36 mouse cellular contexts compared by ENCODE assay signal in the genomic region with DNA sequence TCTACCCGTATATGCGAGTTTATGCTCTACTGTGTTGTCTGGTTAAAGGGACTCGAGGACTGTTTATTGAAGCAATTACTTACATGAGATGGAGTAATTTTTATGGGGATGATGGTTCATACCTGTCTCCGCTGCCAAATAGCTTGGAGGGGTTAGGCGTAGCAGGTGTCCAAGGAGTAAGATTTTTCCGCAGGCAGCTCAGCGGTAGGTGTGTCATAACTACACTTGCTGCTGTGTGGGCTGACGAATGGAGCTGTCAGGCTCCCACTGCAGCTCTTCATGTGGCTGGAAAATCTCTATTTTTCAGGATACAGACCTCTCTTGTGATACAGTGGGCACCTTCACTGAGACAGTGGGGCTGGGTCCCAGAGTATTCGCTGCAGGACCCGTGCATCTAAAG. TPM values are rescaled to one million over a fixed set of nuclear protein-coding genes. Genes with fewer than 3 reads are reported as not detected.
DNase-seq lines count a peak whose midpoint lies in the region; ATAC-seq lines count a peak whose summit lies in the region.
"Had no signal": no experiment of that assay in that cellular context is flagged by ENCODE, and none has a peak within 500 bp of the region (broad histone marks: within the 10 kb centered on the region; RNA-seq: fewer than 3 reads in every experiment).

No protein-coding gene starts in this region.

- H3K27me3 ChIP-seq in heart, embryonic 13.5 days (replicated peaks) = no peaks in the 10 kb centered on the region
- no peaks in the 10 kb centered on the region for H3K27me3 ChIP-seq in neural tube, embryonic 15.5 days (replicated peaks)
- H3K27me3 ChIP-seq: embryonic facial prominence, embryonic 12.5 days; heart, embryonic 15.5 days; limb, embryonic 13.5 days; liver, embryonic 13.5 days had no signal

- no peak overlapping the region for H3K4me3 ChIP-seq in heart, embryonic 13.5 days
- H3K4me3 ChIP-seq in neural tube, embryonic 15.5 days (replicated peaks) = no peak overlapping the region
- H3K4me3 ChIP-seq: embryonic facial prominence, embryonic 12.5 days; heart, embryonic 15.5 days; limb, embryonic 13.5 days; liver, embryonic 13.5 days; midbrain, embryonic 12.5 days had no signal

- H3K9me3 ChIP-seq in heart, embryonic 13.5 days = no peaks in the 10 kb centered on the region
- no peaks in the 10 kb centered on the region for H3K9me3 ChIP-seq in neural tube, embryonic 15.5 days (replicated peaks)
- H3K9me3 ChIP-seq: embryonic facial prominence, embryonic 12.5 days; heart, embryonic 15.5 days; limb, embryonic 13.5 days; liver, embryonic 13.5 days; midbrain, embryonic 12.5 days had no signal

- no peak for DNase-seq in heart, postnatal 4 days
- peak; percentile 43 to 60 for DNase-seq in left cerebral cortex, postnatal 14 days (ENCODE audit: low spot score in 2 of 2)
- DNase-seq in left cerebral cortex, adult 9 months (ENCODE audit: low spot score in 2 of 2) = no peak
- peak; percentile 60 to 66 for DNase-seq in right cerebral cortex, adult 2 months (ENCODE audit: low spot score in 2 of 2)
- DNase-seq in right cerebral cortex, postnatal 14 days = no peak
- no peak for DNase-seq in adrenal gland, adult (ENCODE audit: inconsistent age in 2 of 2, low spot score in 1 of 2)
- DNase-seq: adrenal gland, adult 2 months; cerebellum, adult 11-12 months; cerebellum, postnatal 10 days; gastrocnemius, postnatal 14 days; heart, adult 11 months; kidney, adult 9 months; kidney, postnatal 14 days; liver, embryonic 13.5 days; lung, adult 2 months; lung, postnatal 14 days; retina, postnatal 1 day; spleen, adult 18-20 months had no signal

- H3K36me3 ChIP-seq in heart, embryonic 13.5 days = no peaks in the 10 kb centered on the region
- no peaks in the 10 kb centered on the region for H3K36me3 ChIP-seq in neural tube, embryonic 15.5 days
- H3K36me3 ChIP-seq: embryonic facial prominence, embryonic 12.5 days; heart, embryonic 15.5 days; limb, embryonic 13.5 days; liver, embryonic 13.5 days; midbrain, embryonic 12.5 days had no signal

- H3K4me1 ChIP-seq in heart, embryonic 13.5 days = peaks cover 52% of the 10 kb centered on the region
- H3K4me1 ChIP-seq in neural tube, embryonic 15.5 days = peaks cover 14% of the 10 kb centered on the region

- H3K27ac ChIP-seq in heart, embryonic 13.5 days (replicated peaks) = peak overlapping the region; percentile 49; the same call in 1 of the 2 replicates
- H3K27ac ChIP-seq in neural tube, embryonic 15.5 days (replicated peaks) = no peak overlapping the region
- H3K27ac ChIP-seq: embryonic facial prominence, embryonic 12.5 days; heart, embryonic 15.5 days; limb, embryonic 13.5 days; liver, embryonic 13.5 days; midbrain, embryonic 12.5 days had no signal

- H3K4me2 ChIP-seq in heart, embryonic 13.5 days = no peak overlapping the region
- no peak overlapping the region for H3K4me2 ChIP-seq in neural tube, embryonic 15.5 days
- H3K4me2 ChIP-seq: embryonic facial prominence, embryonic 12.5 days; heart, embryonic 15.5 days; limb, embryonic 13.5 days; liver, embryonic 13.5 days; midbrain, embryonic 12.5 days had no signal

- WGBS in heart, embryonic 13.5 days = 82% methylated on average over 10 of the region's 10 CpGs
- whole genome bisulfite sequencing in neural tube, embryonic 15.5 days = 69% methylated on average over 10 of the region's 10 CpGs

- no peak overlapping the region for H3K9ac ChIP-seq in heart, embryonic 13.5 days
- no peak overlapping the region for H3K9ac ChIP-seq in neural tube, embryonic 15.5 days (replicated peaks)
- H3K9ac ChIP-seq: embryonic facial prominence, embryonic 12.5 days; heart, embryonic 15.5 days; limb, embryonic 13.5 days; liver, embryonic 13.5 days; midbrain, embryonic 12.5 days had no signal

- intact Hi-C loops in left cerebral cortex, postnatal 14 days (cut with DNase I) = no loop called here

- ATAC-seq in heart, embryonic 13.5 days (ENCODE audit: extremely low read depth, insufficient number of reproducible peaks, low FRiP score, low TSS enrichment) = no peak
- peak; percentile 36 for ATAC-seq in neural tube, embryonic 15.5 days (ENCODE audit: low FRiP score)
- ATAC-seq: forebrain, embryonic 14.5 days had no signal

RNA-seq across cellular contexts. Expression of a gene that starts 1.2 kb away (rescaled TPM):
- polyA plus RNA-seq in heart, embryonic 13.5 days (2015; fragmentation: Nextera tagmentation; extraction: Ambion mirVana) = 2.5 and 3.3 TPM in 2 replicates
- total RNA-seq in heart, postnatal 4 days (2021) = under 1 TPM; 0.16 to 0.19 TPM
- total RNA-seq in left cerebral cortex, postnatal 14 days (2021) = under 1 TPM; 0.15 to 0.19 TPM
- 0.54 and 0.75 TPM in 2 replicates for polyA plus RNA-seq in neural tube, embryonic 15.5 days (2015; fragmentation: Nextera tagmentation; extraction: Ambion mirVana)
- total RNA-seq: ES-E14; hematopoietic stem cell, adult 5-6 weeks; layer of hippocampus, adult 18-20 months; layer of hippocampus, postnatal 25 days; megakaryocyte progenitor cell, adult 5-6 weeks; monocyte, adult 5-6 weeks had no signal
- polyA plus RNA-seq: testis, adult 2 months; urinary bladder, adult 2 months had no signal

RNA-seq across cellular contexts. Expression of a gene that starts 27.9 kb away (rescaled TPM):
- 4.6 and 6.9 TPM in 2 replicates for polyA plus RNA-seq in heart, embryonic 13.5 days (2015; fragmentation: Nextera tagmentation; extraction: Ambion mirVana)
- 1 to 10 TPM; 1.2 to 1.4 TPM for total RNA-seq in heart, postnatal 4 days (2021)
- 1 to 10 TPM; 2.1 to 3.3 TPM for total RNA-seq in left cerebral cortex, postnatal 14 days (2021)
- polyA plus RNA-seq in neural tube, embryonic 15.5 days (2015; fragmentation: Nextera tagmentation; extraction: Ambion mirVana) = 11.3 and 20.3 TPM in 2 replicates
- total RNA-seq: megakaryocyte progenitor cell, adult 5-6 weeks; monocyte, adult 5-6 weeks had no signal
- polyA plus RNA-seq: adrenal gland, adult 2 months had no signal

RNA-seq across cellular contexts. Expression of a gene that starts 41.5 kb away (rescaled TPM):
- 0.90 and 0.97 TPM in 2 replicates for polyA plus RNA-seq in heart, embryonic 13.5 days (2015; fragmentation: Nextera tagmentation; extraction: Ambion mirVana)
- under 1 TPM; 0.20 to 0.38 TPM for total RNA-seq in heart, postnatal 4 days (2021)
- not detected for total RNA-seq in left cerebral cortex, postnatal 14 days (2021)
- 0.11 TPM in 1 of 2 replicates, not detected in the other for polyA plus RNA-seq in neural tube, embryonic 15.5 days (2015; fragmentation: Nextera tagmentation; extraction: Ambion mirVana)
- total RNA-seq: adrenal gland, adult 2 months; adrenal gland, postnatal 4 days; ES-E14; hematopoietic stem cell, adult 5-6 weeks; layer of hippocampus, adult 18-20 months; layer of hippocampus, postnatal 25 days; megakaryocyte progenitor cell, adult 5-6 weeks; monocyte, adult 5-6 weeks had no signal
- polyA plus RNA-seq: adrenal gland, adult 2 months; liver, embryonic 13.5 days; lung, adult 2 months; neural tube, embryonic 11.5 days had no signal

RNA-seq across cellular contexts. Expression of a gene that starts 59.7 kb away (rescaled TPM):
- not detected in 2 replicates for polyA plus RNA-seq in heart, embryonic 13.5 days (2015; fragmentation: Nextera tagmentation; extraction: Ambion mirVana)
- total RNA-seq in heart, postnatal 4 days (2021) = under 1 TPM in 1 of 2 experiments, not detected in 1; 0.52 TPM
- total RNA-seq in left cerebral cortex, postnatal 14 days (2021) = 1 to 10 TPM in 1 of 2 experiments, under 1 TPM in 1; 0.25 to 1.3 TPM
- not detected in 2 replicates for polyA plus RNA-seq in neural tube, embryonic 15.5 days (2015; fragmentation: Nextera tagmentation; extraction: Ambion mirVana)
- total RNA-seq: hematopoietic stem cell, adult 5-6 weeks; megakaryocyte progenitor cell, adult 5-6 weeks; monocyte, adult 5-6 weeks had no signal
- polyA plus RNA-seq: adrenal gland, adult 2 months; intestine, embryonic 14.5 days; lung, adult 2 months had no signal

RNA-seq across cellular contexts. Expression of a gene that starts 59.7 kb away (rescaled TPM):
- 24.2 and 25.6 TPM in 2 replicates for polyA plus RNA-seq in heart, embryonic 13.5 days (2015; fragmentation: Nextera tagmentation; extraction: Ambion mirVana)
- total RNA-seq in heart, postnatal 4 days (2021) = 10 to 100 TPM; 18.0 to 20.2 TPM
- 10 to 100 TPM; 16.1 to 16.4 TPM for total RNA-seq in left cerebral cortex, postnatal 14 days (2021)
- polyA plus RNA-seq in neural tube, embryonic 15.5 days (2015; fragmentation: Nextera tagmentation; extraction: Ambion mirVana) = 21.1 and 29.6 TPM in 2 replicates

Comparison
In these comparisons a context has a peak if more than half of its experiments do, and no peak if none do; other contexts are left out.
1. DNase-seq: peak in left cerebral cortex, postnatal 14 days (2 of 2) and right cerebral cortex, adult 2 months (2 of 2); none in heart, postnatal 4 days (single experiment), left cerebral cortex, adult 9 months (0 of 2), right cerebral cortex, postnatal 14 days (single experiment) and adrenal gland, adult (0 of 2).